Mouse (Mus musculus): ENCODE results near the gene Gm20388. TPM values are rescaled to one million over a fixed set of nuclear protein-coding genes. Genes with fewer than 3 reads are reported as not detected.

Gene Gm20388
- polyA plus RNA-seq, 2 experiments, result 8.5 TPM; not detected in 1

DNA sequence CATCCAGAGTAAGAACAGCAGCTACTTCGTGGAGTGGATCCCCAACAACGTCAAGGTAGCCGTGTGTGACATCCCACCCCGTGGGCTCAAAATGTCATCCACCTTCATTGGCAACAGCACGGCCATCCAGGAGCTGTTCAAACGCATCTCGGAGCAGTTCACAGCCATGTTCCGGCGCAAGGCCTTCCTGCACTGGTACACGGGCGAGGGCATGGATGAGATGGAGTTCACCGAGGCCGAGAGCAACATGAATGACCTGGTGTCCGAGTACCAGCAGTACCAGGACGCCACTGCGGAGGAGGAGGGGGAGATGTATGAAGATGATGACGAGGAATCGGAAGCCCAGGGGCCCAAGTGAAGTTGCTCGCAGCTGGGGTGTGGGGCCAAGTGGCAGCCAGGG, 3510.7 kb downstream of the Gm20388 start:
- 80% methylated on average over 19 of the region's 19 CpGs for WGBS (ENCODE audit: insufficient replicate concordance)
- no peaks in the 10 kb centered on the region for H3K36me3 ChIP-seq (replicated peaks; ENCODE audit: control insufficient read depth, insufficient read depth, low read depth)
- no peak overlapping the region for H3K9ac ChIP-seq (replicated peaks)
- H3K27ac ChIP-seq, result no peak overlapping the region
- H3K4me3 ChIP-seq (ENCODE audit: insufficient read depth in 1 of 2, low read depth in 2 of 2, low read length in 2 of 2), result no peak overlapping the region
- no peak overlapping the region for H3K4me2 ChIP-seq (ENCODE audit: low read depth)
- ATAC-seq (ENCODE audit: insufficient read depth), result no peak
- no peaks in the 10 kb centered on the region for H3K27me3 ChIP-seq (ENCODE audit: control insufficient read depth, insufficient read depth, low read length)
- no peaks in the 10 kb centered on the region; the same call in 1 of the 2 replicates for H3K9me3 ChIP-seq (ENCODE audit: control insufficient read depth, low read length)
- H3K4me1 ChIP-seq (replicated peaks; ENCODE audit: control insufficient read depth in 2 of 2, insufficient read depth in 2 of 2, low read length in 1 of 2), result peaks cover 0 to 7% of the 10 kb centered on the region in 2 experiments; a peak in 2 of 4 replicates
- no peak for TF ChIP-seq CTCF (IDR thresholded peaks at IDR 0.05; ENCODE audit: low read depth)
- no peak for TF ChIP-seq EP300 (IDR thresholded peaks at IDR 0.05; ENCODE audit: low read depth)
- no peak for DNase-seq (ENCODE audit: low read depth in 3 of 3, low spot score in 3 of 3)

- Histone ChIP-seq H3K36me3 (replicated peaks; ENCODE audit: control insufficient read depth, insufficient read depth, low read depth) (no peaks in the 10 kb centered on the region), H3K4me3 (ENCODE audit: insufficient read depth in 1 of 2, low read depth in 2 of 2, low read length in 2 of 2) (peak overlapping the region; percentile 7 to 15; a peak in 2 of 4 replicates), H3K4me1 (replicated peaks; ENCODE audit: control insufficient read depth in 2 of 2, insufficient read depth in 2 of 2, low read length in 1 of 2) (peaks cover 0 to 1% of the 10 kb centered on the region in 2 experiments; a peak in 2 of 4 replicates), H3K27me3 (ENCODE audit: control insufficient read depth, insufficient read depth, low read length) (no peaks in the 10 kb centered on the region), H3K27ac (no peak overlapping the region), H3K4me2 (ENCODE audit: low read depth) (peak overlapping the region; percentile 62), H3K9me3 (ENCODE audit: control insufficient read depth, low read length) (peaks cover 6% of the 10 kb centered on the region), H3K9ac (replicated peaks) (no peak overlapping the region; the same call in 1 of the 2 replicates)
- ATAC-seq (ENCODE audit: insufficient read depth), result 0 out of 2 replicates have a peak, but pooled peaks have one; percentile 31
- TF ChIP-seq CTCF (IDR thresholded peaks at IDR 0.05; ENCODE audit: low read depth) (peak; percentile 81), EP300 (IDR thresholded peaks at IDR 0.05; ENCODE audit: low read depth) (no peak)
- 4% methylated on average over 17 of the region's 17 CpGs for WGBS (ENCODE audit: insufficient replicate concordance)
- DNase-seq (ENCODE audit: low read depth in 3 of 3, low spot score in 3 of 3), result no peak
These were observed 3511.6 kb downstream of the Gm20388 start for GRCm38 (mm10) chr8:123422056-123422780.

DNA sequence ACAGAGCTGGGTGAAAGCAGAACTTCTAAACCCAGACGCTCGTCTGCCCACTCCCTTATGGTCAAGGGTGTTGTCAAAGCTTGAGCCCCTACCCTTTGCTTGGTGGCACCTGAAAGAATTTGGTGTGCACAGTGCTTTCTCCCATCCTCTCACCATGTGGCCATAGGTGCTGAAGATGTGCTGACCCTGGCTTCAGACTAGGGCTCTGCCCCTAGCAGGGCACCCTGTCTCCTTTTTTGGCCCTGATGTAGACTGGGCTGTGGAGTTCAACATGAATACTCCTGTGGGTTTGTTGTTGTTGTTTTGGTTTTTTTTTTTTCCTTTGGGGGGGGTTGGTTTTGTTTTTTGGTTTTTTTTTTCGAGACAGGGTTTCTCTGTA, 3512.1 kb downstream of the Gm20388 start:
- no peak overlapping the region for H3K4me2 ChIP-seq (ENCODE audit: low read depth)
- no peaks in the 10 kb centered on the region for H3K36me3 ChIP-seq (replicated peaks; ENCODE audit: control insufficient read depth, insufficient read depth, low read depth)
- peaks cover 12% of the 10 kb centered on the region for H3K9me3 ChIP-seq (ENCODE audit: control insufficient read depth, low read length)
- no peak overlapping the region for H3K4me3 ChIP-seq (ENCODE audit: insufficient read depth in 1 of 2, low read depth in 2 of 2, low read length in 2 of 2)
- DNase-seq (ENCODE audit: low read depth in 3 of 3, low spot score in 3 of 3), result no peak
- no peaks in the 10 kb centered on the region; a peak in 1 of 4 replicates for H3K4me1 ChIP-seq (replicated peaks; ENCODE audit: control insufficient read depth in 2 of 2, insufficient read depth in 2 of 2, low read length in 1 of 2)
- H3K9ac ChIP-seq (replicated peaks), result no peak overlapping the region
- 5% methylated on average over 3 of the region's 3 CpGs for WGBS (ENCODE audit: insufficient replicate concordance)
- H3K27ac ChIP-seq, result no peak overlapping the region
- no peaks in the 10 kb centered on the region for H3K27me3 ChIP-seq (ENCODE audit: control insufficient read depth, insufficient read depth, low read length)
- no peak for ATAC-seq (ENCODE audit: insufficient read depth)
- TF ChIP-seq CTCF (IDR thresholded peaks at IDR 0.05; ENCODE audit: low read depth), result no peak
- TF ChIP-seq EP300 (IDR thresholded peaks at IDR 0.05; ENCODE audit: low read depth), result no peak

DNA sequence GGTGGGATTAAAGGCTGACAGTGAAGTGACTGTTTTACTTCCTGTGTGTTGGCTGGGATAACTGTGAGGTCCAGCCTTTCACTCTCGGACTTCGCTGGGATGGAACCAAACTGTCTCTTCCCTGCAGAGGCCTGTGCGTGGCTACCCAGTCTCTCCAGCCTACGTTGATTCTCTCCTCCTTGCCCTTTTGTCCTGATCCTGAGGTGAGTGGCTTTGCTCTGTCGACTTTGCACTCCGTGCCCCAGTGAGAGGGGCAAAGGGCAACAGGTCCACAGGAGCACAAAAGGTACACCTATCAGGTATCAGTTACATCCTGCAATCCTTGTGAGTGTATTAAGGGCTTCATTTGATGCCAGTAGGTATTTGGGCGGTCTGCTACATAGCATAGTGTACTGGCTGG, 3512.8 kb downstream of the Gm20388 start, which contains the start of gene Def8:
Def8 (plus strand) TSS at position 87 of the 400 bp plus-strand sequence.
- Histone ChIP-seq H3K9ac (replicated peaks) (no peak within 1 kb of the TSS), H3K4me1 (replicated peaks; ENCODE audit: control insufficient read depth in 2 of 2, insufficient read depth in 2 of 2, low read length in 1 of 2) (no peaks in the 10 kb centered on the region; a peak in 1 of 4 replicates), H3K4me2 (ENCODE audit: low read depth) (peak within 1 kb of the TSS; percentile 62), H3K4me3 (ENCODE audit: insufficient read depth in 1 of 2, low read depth in 2 of 2, low read length in 2 of 2) (peak within 1 kb of the TSS; percentile 7 to 15; a peak in 2 of 4 replicates), H3K36me3 (replicated peaks; ENCODE audit: control insufficient read depth, insufficient read depth, low read depth) (no peaks in the 10 kb centered on the region), H3K27me3 (ENCODE audit: control insufficient read depth, insufficient read depth, low read length) (no peaks in the 10 kb centered on the region), H3K27ac (no peak within 1 kb of the TSS), H3K9me3 (ENCODE audit: control insufficient read depth, low read length) (peaks cover 19% of the 10 kb centered on the region)
- DNase-seq (ENCODE audit: low read depth in 3 of 3, low spot score in 3 of 3) (no peak), ATAC-seq (ENCODE audit: insufficient read depth) (no peak)
- TF ChIP-seq EP300 (IDR thresholded peaks at IDR 0.05; ENCODE audit: low read depth) (no peak), CTCF (IDR thresholded peaks at IDR 0.05; ENCODE audit: low read depth) (no peak)
- 59% methylated on average over 7 of the region's 7 CpGs for WGBS (ENCODE audit: insufficient replicate concordance)

Data from liver, embryonic 14.5 days (tissue).